Mouse (Mus musculus) small intestine, adult 2 months (tissue): ENCODE data around the gene Mdga1. TPM values are rescaled to one million over a fixed set of nuclear protein-coding genes. Genes with fewer than 3 reads are reported as not detected.

Source experiments
- H3K27ac ChIP-seq: fragments of 200-500 bp; 2 replicates; pipeline ENCODE4 v1.5.1; 2012; ENCODE audit warnings: low read depth, low read length, control low read depth, inconsistent platforms; ENCODE audit not compliant: insufficient read depth
- H3K27me3 ChIP-seq: fragments of 200-500 bp; 2 replicates; pipeline ENCODE4 v1.6.1; 2012; ENCODE audit warnings: mild to moderate bottlenecking, moderate library complexity, low read length, inconsistent platforms; ENCODE audit not compliant: control insufficient read depth, insufficient read depth
- H3K36me3 ChIP-seq: fragments of 200-500 bp; 2 replicates; pipeline ENCODE4 v1.6.1; 2012; ENCODE audit warnings: mild to moderate bottlenecking, low read length, control low read depth, inconsistent platforms; ENCODE audit not compliant: control insufficient read depth, insufficient read depth
- H3K4me1 ChIP-seq: fragments of 200-500 bp; 2 replicates; pipeline ENCODE4 v1.6.1; 2012; ENCODE audit warnings: low read length, inconsistent platforms, mixed read lengths; ENCODE audit not compliant: control insufficient read depth, insufficient read depth, insufficient read length
- H3K4me3 ChIP-seq: fragments of 200-500 bp; 2 replicates; pipeline ENCODE4 v1.5.1; 2012; ENCODE audit warnings: low read depth, mild to moderate bottlenecking, control low read depth, inconsistent platforms, low read length, moderate library complexity
- CTCF ChIP-seq: fragments of 200-500 bp; IDR thresholded peaks from 2 replicates; pipeline ENCODE4 v1.5.1; 2012; ENCODE audit warnings: low read depth, mild to moderate bottlenecking, control low read depth, inconsistent platforms, low read length, moderate library complexity, mixed read lengths; ENCODE audit not compliant: insufficient replicate concordance, insufficient read length; ENCODE audit errors: extremely low read depth
- POLR2A ChIP-seq: fragments of 200-500 bp; IDR thresholded peaks from 2 replicates; pipeline ENCODE4 v1.6.1; 2012; ENCODE audit warnings: low read depth, mild to moderate bottlenecking, control low read depth, inconsistent platforms, low read length, moderate library complexity
- WGBS: fragments of 180-500 bp; shearing (Covaris S2); methylation state at CpG from one replicate; pipeline ENCODE4 v1.1.7; 2018; 5-methylcytosine and 5-hydroxymethylcytosine counted together
- polyA plus RNA-seq: library from polyadenylated mRNA; depleted of rRNA; stranded (reverse); fragments of >200 nt; gene quantifications from 2 replicates; pipeline ENCODE4 v1.2.3, GENCODE M21; 2012

Mdga1 gene
- polyA plus RNA-seq, 1 experiment: 1.1 TPM

GRCm38 (mm10) chr17:29799398-29800095 is 170.3 kb downstream of the Mdga1 start:
- 68% methylated on average over 21 of the region's 21 CpGs for WGBS
- H3K4me1 ChIP-seq: no peaks in the 10 kb centered on the region
- H3K36me3 ChIP-seq: no peaks in the 10 kb centered on the region
- H3K4me3 ChIP-seq: no peak overlapping the region
- peaks cover 11% of the 10 kb centered on the region for H3K27me3 ChIP-seq
- TF ChIP-seq CTCF: no peak
- no peak overlapping the region for H3K27ac ChIP-seq

- H3K36me3 ChIP-seq: no peaks in the 10 kb centered on the region
- TF ChIP-seq POLR2A (no peak), CTCF (no peak)
- peaks cover 11% of the 10 kb centered on the region for H3K27me3 ChIP-seq
- no peaks in the 10 kb centered on the region for H3K4me1 ChIP-seq
- whole genome bisulfite sequencing: 57% methylated on average over 10 of the region's 10 CpGs
- H3K4me3 ChIP-seq: no peak overlapping the region
- no peak overlapping the region for H3K27ac ChIP-seq
Measured at GRCm38 (mm10) chr17:29798151-29798550, 171.7 kb downstream of the Mdga1 start.

GRCm38 (mm10) chr17:29796787-29797186 is 173.1 kb downstream of the Mdga1 start:
- Histone ChIP-seq H3K27ac (no peak overlapping the region), H3K27me3 (peaks cover 8% of the 10 kb centered on the region; the same call in 1 of the 2 replicates), H3K36me3 (no peaks in the 10 kb centered on the region), H3K4me1 (no peaks in the 10 kb centered on the region), H3K4me3 (no peak overlapping the region)
- no peak for TF ChIP-seq POLR2A
- peak; percentile 44; the same call in 1 of the 2 replicates for TF ChIP-seq CTCF
- 24% methylated on average over 9 of the region's 9 CpGs for WGBS

GRCm38 (mm10) chr17:29796086-29796485 is 173.8 kb downstream of the Mdga1 start:
- no peaks in the 10 kb centered on the region for H3K36me3 ChIP-seq
- H3K27ac ChIP-seq: no peak overlapping the region
- H3K4me1 ChIP-seq: no peaks in the 10 kb centered on the region
- TF ChIP-seq POLR2A (no peak), CTCF (peak; percentile 76; the same call in 1 of the 2 replicates)
- H3K27me3 ChIP-seq: peaks cover 8% of the 10 kb centered on the region; the same call in 1 of the 2 replicates
- 9% methylated on average over 7 of the region's 7 CpGs for WGBS
- no peak overlapping the region for H3K4me3 ChIP-seq

- Histone ChIP-seq H3K27ac (no peak overlapping the region), H3K4me1 (no peaks in the 10 kb centered on the region), H3K4me3 (no peak overlapping the region), H3K27me3 (peaks cover 8% of the 10 kb centered on the region; the same call in 1 of the 2 replicates), H3K36me3 (no peaks in the 10 kb centered on the region)
- 23% methylated on average over 22 of the region's 23 CpGs for whole genome bisulfite sequencing
- TF ChIP-seq CTCF: no peak
- TF ChIP-seq POLR2A: no peak
Measured at GRCm38 (mm10) chr17:29795050-29795770, 174.7 kb downstream of the Mdga1 start.

GRCm38 (mm10) chr17:29791531-29792050 is 178.3 kb downstream of the Mdga1 start:
- Histone ChIP-seq H3K27me3 (peaks cover 6% of the 10 kb centered on the region; the same call in 1 of the 2 replicates), H3K4me1 (no peaks in the 10 kb centered on the region), H3K27ac (no peak overlapping the region), H3K4me3 (no peak overlapping the region), H3K36me3 (no peaks in the 10 kb centered on the region)
- WGBS: 79% methylated on average over 9 of the region's 9 CpGs
- TF ChIP-seq CTCF (no peak), POLR2A (no peak)

- Histone ChIP-seq H3K4me3 (no peak overlapping the region), H3K27ac (no peak overlapping the region), H3K36me3 (no peaks in the 10 kb centered on the region), H3K4me1 (no peaks in the 10 kb centered on the region), H3K27me3 (peaks cover 3% of the 10 kb centered on the region; the same call in 1 of the 2 replicates)
- 88% methylated on average over 12 of the region's 12 CpGs for WGBS
- no peak for TF ChIP-seq POLR2A
- no peak for TF ChIP-seq CTCF
Measured at GRCm38 (mm10) chr17:29790231-29790740, 179.6 kb downstream of the Mdga1 start.
